Mouse (Mus musculus) liver, embryonic 11.5 days (tissue): Measurements from ENCODE around the gene Olfr178. TPM values are rescaled to one million over a fixed set of nuclear protein-coding genes. Genes with fewer than 3 reads are reported as not detected.

ENCODE experiments used
- polyA plus RNA-seq: library from polyadenylated mRNA; unstranded; fragments of >200 nt; fragmentation: Nextera tagmentation; extraction: Ambion mirVana; gene quantifications from 2 replicates; pipeline ENCODE4 v1.2.1, GENCODE M21; 2014

Gene Olfr178
- polyA plus RNA-seq, 1 experiment from 2014 or later, result not detected

Other genes starting within 250 kb of the Olfr178 start
- 388 and 389 TPM in 2 replicates for gene Cpox, start 221.8 kb downstream of the Olfr178 start, polyA plus RNA-seq
- not detected in 2 replicates for gene Gpr15, start 173.0 kb downstream of the Olfr178 start, polyA plus RNA-seq
- gene Cldnd1, start 164.2 kb downstream of the Olfr178 start, polyA plus RNA-seq, result 65.3 and 73.3 TPM in 2 replicates
- not detected in 2 replicates for gene Olfr172, start 128.9 kb downstream of the Olfr178 start, polyA plus RNA-seq
- gene Olfr173, start 91.8 kb downstream of the Olfr178 start, polyA plus RNA-seq, result not detected in 2 replicates
- not detected in 2 replicates for gene Olfr175-ps1, start 65.3 kb downstream of the Olfr178 start, polyA plus RNA-seq
- not detected in 2 replicates for gene Olfr177, start 17.3 kb downstream of the Olfr178 start, polyA plus RNA-seq
- gene Olfr181, start 36.7 kb upstream of the Olfr178 start, polyA plus RNA-seq, result not detected in 2 replicates
- not detected in 2 replicates for gene Olfr180, start 37.3 kb upstream of the Olfr178 start, polyA plus RNA-seq
- not detected in 2 replicates for gene Olfr183, start 103.3 kb upstream of the Olfr178 start, polyA plus RNA-seq
- not detected in 2 replicates for gene Olfr186, start 138.2 kb upstream of the Olfr178 start, polyA plus RNA-seq
- gene Olfr187, start 147.7 kb upstream of the Olfr178 start, polyA plus RNA-seq, result not detected in 2 replicates
- gene Olfr190, start 185.9 kb upstream of the Olfr178 start, polyA plus RNA-seq, result not detected in 2 replicates
- gene Olfr191, start 197.8 kb upstream of the Olfr178 start, polyA plus RNA-seq, result not detected in 2 replicates
- gene Olfr193, start 219.8 kb upstream of the Olfr178 start, polyA plus RNA-seq, result not detected in 2 replicates
- gene Olfr194, start 229.0 kb upstream of the Olfr178 start, polyA plus RNA-seq, result not detected in 2 replicates